Mouse (Mus musculus) embryonic fibroblast, embryonic 13.5 days (primary cell): Measurements from ENCODE around the gene Trim41.

Source experiments
- CTCF ChIP-seq: IDR thresholded peaks from 2 replicates; pipeline ENCODE4 v1.5.1; 2011; ENCODE audit warnings: mild to moderate bottlenecking, control low read depth, low read length, moderate library complexity, borderline replicate concordance; ENCODE audit not compliant: insufficient read depth
- POLR2A ChIP-seq: IDR thresholded peaks from 2 replicates; pipeline ENCODE4 v1.6.1; 2011; ENCODE audit warnings: low read depth, mild to moderate bottlenecking, control low read depth, low read length, moderate library complexity

DNA sequence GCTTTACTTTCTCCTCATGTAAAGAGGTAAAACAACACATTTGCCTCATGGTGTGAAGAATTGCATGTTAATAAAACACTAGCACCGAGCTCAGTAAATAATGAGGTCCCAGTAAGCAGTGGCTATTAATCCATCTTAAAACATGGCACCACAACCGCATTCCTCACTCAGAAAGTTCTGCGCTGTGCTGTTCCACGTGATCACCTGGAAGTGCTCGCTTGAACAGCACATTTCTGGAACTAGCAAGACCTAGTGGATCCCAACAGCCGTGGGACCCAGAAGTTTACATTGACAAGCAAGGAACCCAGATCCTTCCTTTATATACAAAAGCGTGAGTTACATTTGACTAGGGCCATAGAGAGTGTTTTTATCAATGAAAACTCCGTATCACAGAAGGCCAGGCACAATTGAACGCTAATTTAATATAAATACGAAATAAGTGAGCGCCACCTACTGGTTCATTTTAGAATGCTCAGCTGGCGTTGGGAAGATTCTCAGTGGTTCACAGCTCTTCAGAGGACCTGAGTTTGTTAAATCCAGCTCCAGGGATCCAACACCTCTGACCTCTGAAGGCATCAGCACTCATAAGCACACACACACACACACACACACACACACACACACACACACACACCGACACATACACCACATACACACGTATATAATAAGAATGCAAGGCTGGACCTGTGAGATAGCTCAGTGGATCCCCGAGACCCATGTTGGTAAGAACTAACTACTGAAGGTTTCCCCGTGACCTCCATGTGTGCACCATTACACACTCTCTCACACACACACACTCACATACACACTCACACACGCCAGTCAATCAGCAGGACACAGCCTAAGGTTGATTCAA, 42.5 kb downstream of the Trim41 start:
- TF ChIP-seq POLR2A, result no peak
- TF ChIP-seq CTCF, result no peak
